Mouse (Mus musculus) lung, postnatal 0 days (tissue): ENCODE results near the gene Grin2a.

Experiments used
- CTCF ChIP-seq: IDR thresholded peaks from 2 replicates; pipeline ENCODE4 v1.5.1; 2016; ENCODE audit warnings: antibody characterized with exemption, mild to moderate bottlenecking
- EP300 ChIP-seq: IDR thresholded peaks from 2 replicates; pipeline ENCODE4 v1.6.1; 2016; ENCODE audit warnings: antibody characterized with exemption, mild to moderate bottlenecking, control low read depth

GRCm38 (mm10) chr16:9749661-9750060, 245.7 kb downstream of the Grin2a start:
- no peak for TF ChIP-seq EP300
- TF ChIP-seq CTCF, result no peak
